Mouse (Mus musculus): ENCODE results near the gene Serpinb2. TPM values are rescaled to one million over a fixed set of nuclear protein-coding genes. Genes with fewer than 3 reads are reported as not detected.

Serpinb2 gene
- total and polyA plus RNA-seq, 3 experiments, result not detected

GRCm38 (mm10) chr1:107481452-107481851, 29.8 kb upstream of the Serpinb2 start (continued):
- TF ChIP-seq UBTF (IDR thresholded peaks at IDR 0.05; ENCODE audit: borderline replicate concordance, insufficient read depth, low read depth, low read length) (no peak), ZNF384 (IDR thresholded peaks at IDR 0.05; ENCODE audit: low read depth, low read length) (peak; percentile 36; the same call in 1 of the 2 replicates), MYC (IDR thresholded peaks at IDR 0.05; ENCODE audit: low read depth, low read length) (peak; percentile 57; the same call in 1 of the 2 replicates), TAL1 (IDR thresholded peaks at IDR 0.05; ENCODE audit: low read length) (no peak), NELFE (IDR thresholded peaks at IDR 0.05; ENCODE audit: low read depth, low read length) (0 out of 2 replicates have a peak, but pooled peaks have one; percentile 18), MXI1 (IDR thresholded peaks at IDR 0.05; ENCODE audit: low read depth, low read length) (no peak), MEF2A (IDR thresholded peaks at IDR 0.05; ENCODE audit: extremely low read depth, insufficient replicate concordance, low read depth, low read length, poor library complexity, severe bottlenecking) (no peak), RAD21 (IDR thresholded peaks at IDR 0.05; ENCODE audit: low read depth, low read length) (peak; percentile 100), ZKSCAN1 (IDR thresholded peaks at IDR 0.05; ENCODE audit: low read depth, low read length) (no peak), JUND (IDR thresholded peaks at IDR 0.05; ENCODE audit: low read depth, low read length) (0 out of 2 replicates have a peak, but pooled peaks have one; percentile 61), BHLHE40 (IDR thresholded peaks at IDR 0.05; ENCODE audit: borderline replicate concordance, low read depth, low read length) (peak; percentile 57), USF2 (IDR thresholded peaks at IDR 0.05; ENCODE audit: borderline replicate concordance in 1 of 2, insufficient read depth in 1 of 2, low read depth in 1 of 2, low read length in 2 of 2) (no peak), ELF1 (IDR thresholded peaks at IDR 0.05; ENCODE audit: low read depth, low read length) (peak; percentile 42; the same call in 1 of the 2 replicates), HCFC1 (IDR thresholded peaks at IDR 0.05; ENCODE audit: low read depth, low read length) (0 out of 2 replicates have a peak, but pooled peaks have one; percentile 42)

DNA sequence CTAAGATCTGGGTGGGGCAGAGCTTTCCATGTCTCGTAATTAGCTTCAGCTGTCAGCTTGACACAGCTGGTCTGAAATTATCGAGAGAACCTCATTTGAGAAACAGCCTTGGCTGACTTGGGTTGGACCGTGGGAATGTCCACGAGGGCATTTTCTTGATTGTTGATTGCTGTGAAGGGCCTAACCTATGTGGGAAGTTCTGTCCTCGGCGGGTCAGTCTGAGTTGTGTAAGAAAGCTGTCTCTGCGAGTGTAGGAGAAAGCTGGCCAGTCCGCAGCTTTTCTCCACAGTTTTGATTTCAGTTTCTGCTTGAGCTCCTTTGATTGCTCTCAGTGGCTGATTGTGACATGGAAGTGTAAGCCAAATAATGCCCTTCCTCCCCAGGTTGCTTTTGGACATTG, 21.6 kb upstream of the Serpinb2 start:
- Histone ChIP-seq H3K36me3 (ENCODE audit: control insufficient read depth in 1 of 2, insufficient read depth in 2 of 2, low read length in 2 of 2) (no peaks in the 10 kb centered on the region), H3K4me3 (ENCODE audit: control insufficient read depth in 1 of 2, insufficient read depth in 1 of 2, low read depth in 2 of 2, low read length in 2 of 2) (no peak overlapping the region), H3K27ac (ENCODE audit: control insufficient read depth, low read depth, low read length) (no peak overlapping the region), H3K27me3 (ENCODE audit: control insufficient read depth in 1 of 2, insufficient read depth in 2 of 2, low read length in 2 of 2) (no peaks in the 10 kb centered on the region), H3K9me3 (replicated peaks; ENCODE audit: insufficient read depth, low read length) (no peaks in the 10 kb centered on the region), H3K79me2 (ENCODE audit: control insufficient read depth, insufficient read depth, low read length, poor library complexity) (no peaks in the 10 kb centered on the region), H3K4me1 (ENCODE audit: control insufficient read depth in 1 of 2, insufficient read depth in 2 of 2, low read length in 2 of 2) (no peaks in the 10 kb centered on the region), H3K9ac (ENCODE audit: control insufficient read depth, low read depth, low read length, poor library complexity, severe bottlenecking) (no peak overlapping the region)
- TF ChIP-seq NRF1 (IDR thresholded peaks at IDR 0.05; ENCODE audit: insufficient read depth, low read depth, low read length, poor library complexity, severe bottlenecking) (no peak), POLR2AphosphoS5 (IDR thresholded peaks at IDR 0.05; ENCODE audit: borderline replicate concordance, low read depth, low read length) (no peak), EP300 (IDR thresholded peaks at IDR 0.05; ENCODE audit: low read depth in 1 of 2, low read length in 2 of 2) (no peak), MYB (IDR thresholded peaks at IDR 0.05; ENCODE audit: low read depth, low read length) (no peak), SIN3A (IDR thresholded peaks at IDR 0.05; ENCODE audit: low read length) (no peak), POLR2A (IDR thresholded peaks at IDR 0.05; ENCODE audit: control insufficient read depth in 1 of 2, insufficient read depth in 1 of 2, low read depth in 1 of 2, low read length in 2 of 2, poor library complexity in 1 of 2) (no peak), POLR2AphosphoS2 (IDR thresholded peaks at IDR 0.05; ENCODE audit: low read length) (no peak), USF2 (IDR thresholded peaks at IDR 0.05; ENCODE audit: borderline replicate concordance in 1 of 2, insufficient read depth in 1 of 2, low read depth in 1 of 2, low read length in 2 of 2) (no peak), CTCF (IDR thresholded peaks at IDR 0.05 in 2 of 3, conservative IDR thresholded peaks at IDR 0.05 in 1 of 3; ENCODE audit: control insufficient read depth in 1 of 3, insufficient read depth in 1 of 3, low read depth in 2 of 3, low read length in 3 of 3, poor library complexity in 1 of 3, severe bottlenecking in 1 of 3) (no peak)
- DNase-seq (ENCODE audit: low read depth, low spot score), result no peak
